Mouse (Mus musculus) limb, embryonic 14.5 days (tissue): Measurements from ENCODE around the gene Abraxas1. TPM values are rescaled to one million over a fixed set of nuclear protein-coding genes. Genes with fewer than 3 reads are reported as not detected.

Experiments
- ATAC-seq: fragments of 200-750 bp; cut with Nextera tagmentation; 2 replicates; pipeline ENCODE4 v1.8.0; 2017; ENCODE audit warnings: low read depth, moderate number of reproducible peaks, moderate TSS enrichment; ENCODE audit not compliant: low FRiP score
- DNase-seq: peaks from one replicate; pipeline ENCODE4 v3.0.0-alpha.2; 2015; ENCODE audit warnings: low spot score
- H3K27ac ChIP-seq: fragments of 300-500 bp; sonication (generic); replicated peaks from 2 replicates; pipeline ENCODE4 v1.5.1; 2014; ENCODE audit warnings: low read depth, mild to moderate bottlenecking, low read length, moderate library complexity, mixed read lengths
- H3K27me3 ChIP-seq: fragments of 300-500 bp; sonication (generic); 2 replicates; pipeline ENCODE4 v1.6.1; 2014; ENCODE audit warnings: low read length, mixed read lengths; ENCODE audit not compliant: control insufficient read depth, insufficient read depth
- H3K36me3 ChIP-seq: fragments of 300-500 bp; sonication (generic); 2 replicates; pipeline ENCODE4 v1.6.1; 2014; ENCODE audit warnings: mild to moderate bottlenecking, low read length, moderate library complexity, mixed read lengths; ENCODE audit not compliant: control insufficient read depth, insufficient read depth
- H3K4me1 ChIP-seq: fragments of 300-500 bp; sonication (generic); 2 replicates; pipeline ENCODE4 v1.6.1; 2014; ENCODE audit warnings: antibody characterized with exemption, low read length, mixed read lengths; ENCODE audit not compliant: control insufficient read depth, insufficient read depth
- H3K4me2 ChIP-seq: fragments of 300-500 bp; sonication (generic); replicated peaks from 2 replicates; pipeline ENCODE4 v1.6.1; 2014; ENCODE audit warnings: low read depth, mild to moderate bottlenecking, low read length, moderate library complexity; ENCODE audit not compliant: severe bottlenecking
- H3K4me3 ChIP-seq: fragments of 300-500 bp; sonication (generic); replicated peaks from 2 replicates; pipeline ENCODE4 v1.5.1; 2014; ENCODE audit warnings: low read length
- H3K9ac ChIP-seq: fragments of 300-500 bp; sonication (generic); 2 replicates; pipeline ENCODE4 v1.6.1; 2014; ENCODE audit warnings: mild to moderate bottlenecking, low read depth, low read length, moderate library complexity; ENCODE audit not compliant: severe bottlenecking
- H3K9me3 ChIP-seq: fragments of 300-500 bp; sonication (generic); 2 replicates; pipeline ENCODE4 v1.6.1; 2016; ENCODE audit warnings: low read length; ENCODE audit not compliant: control insufficient read depth
- POLR2A ChIP-seq: fragments of 200-500 bp; IDR thresholded peaks from 2 replicates; pipeline ENCODE4 v1.8.0; 2012; ENCODE audit warnings: inconsistent platforms, mild to moderate bottlenecking, moderate library complexity, borderline replicate concordance; ENCODE audit not compliant: insufficient read depth, insufficient read length; ENCODE audit errors: extremely low read depth
- WGBS: fragments of 180-500 bp; shearing (Covaris S2); extraction: QIAGEN DNeasy Blood & Tissue Kit; methylation state at CpG from one replicate; pipeline ENCODE4 v1.1.7; 2014; 5-methylcytosine and 5-hydroxymethylcytosine counted together
- polyA plus RNA-seq, 2 experiments: library from polyadenylated mRNA; depleted of rRNA in 1 of 2; stranded (reverse) in 1 of 2; unstranded in 1 of 2; fragments of >200 nt; fragmentation: Nextera tagmentation in 1 of 2; extraction: Ambion mirVana in 1 of 2; gene quantifications; 2 replicates each; pipeline versions ENCODE4 v1.2.1 to v1.2.3; 2012 to 2014

Gene Abraxas1
- polyA plus RNA-seq, 2 experiments: 21.7 to 28.0 TPM

DNA sequence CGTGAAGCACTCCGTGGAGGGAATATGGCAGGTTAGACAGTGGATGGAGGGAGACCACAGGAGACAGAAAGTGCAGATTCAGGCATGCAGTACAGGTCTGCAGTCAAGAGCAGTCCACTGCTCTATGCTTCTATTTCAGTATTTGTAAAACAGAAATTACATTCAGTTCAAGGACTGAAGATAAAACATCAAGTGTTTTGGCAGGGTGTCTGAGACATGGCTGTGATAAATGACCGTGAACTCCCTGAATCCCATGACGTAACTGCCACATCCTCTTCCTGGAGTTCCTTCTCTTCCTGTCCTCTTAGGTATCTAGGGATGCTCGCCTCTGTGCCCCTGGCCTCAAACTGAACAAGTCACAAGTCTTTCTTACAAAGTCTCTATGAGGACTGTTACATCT is 43.9 kb downstream of the Abraxas1 start:
- Histone ChIP-seq H3K4me3 (no peak overlapping the region), H3K27ac (no peak overlapping the region), H3K4me2 (no peak overlapping the region), H3K27me3 (no peaks in the 10 kb centered on the region), H3K36me3 (peaks cover 51% of the 10 kb centered on the region), H3K4me1 (no peaks in the 10 kb centered on the region), H3K9me3 (no peaks in the 10 kb centered on the region), H3K9ac (no peak overlapping the region)
- 93% methylated on average over 5 of the region's 5 CpGs for WGBS
- TF ChIP-seq POLR2A: no peak
- ATAC-seq: no peak
- no peak for DNase-seq

DNA sequence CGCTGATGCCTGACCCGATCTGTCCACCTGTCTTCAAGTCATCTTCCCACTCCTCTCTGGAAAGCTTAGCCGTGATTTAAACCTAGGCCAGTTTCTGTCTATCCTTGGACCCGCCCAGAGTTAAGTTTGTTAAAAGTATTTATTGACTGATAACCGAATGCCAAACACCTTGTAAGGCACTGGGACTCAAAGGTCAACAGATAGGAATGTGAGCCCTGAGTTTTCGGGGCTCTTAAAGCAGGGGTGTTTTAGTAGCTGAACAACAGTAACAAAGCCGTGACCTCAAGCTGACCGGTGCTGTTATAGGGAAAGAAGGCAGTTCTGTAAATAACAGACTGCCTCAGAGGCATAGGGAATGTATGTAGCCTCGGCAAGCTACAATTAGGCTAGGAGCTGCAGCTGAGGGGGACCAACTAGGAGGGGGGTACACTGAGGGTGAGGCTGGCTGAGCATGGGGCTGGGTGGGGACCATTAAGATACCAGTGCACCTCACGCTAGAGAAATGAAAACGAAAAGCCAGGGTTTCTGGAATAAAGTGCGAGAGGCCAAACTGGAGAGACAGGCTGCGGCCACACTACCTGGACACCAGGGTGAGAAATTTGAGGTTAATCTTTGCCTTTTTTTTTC is 44.9 kb downstream of the Abraxas1 start:
- ATAC-seq: no peak
- Histone ChIP-seq H3K27ac (no peak overlapping the region), H3K4me2 (no peak overlapping the region), H3K27me3 (no peaks in the 10 kb centered on the region), H3K36me3 (peaks cover 54% of the 10 kb centered on the region), H3K9ac (no peak overlapping the region), H3K4me1 (no peaks in the 10 kb centered on the region), H3K9me3 (no peaks in the 10 kb centered on the region), H3K4me3 (no peak overlapping the region)
- TF ChIP-seq POLR2A: no peak
- no peak for DNase-seq
- 86% methylated on average over 13 of the region's 13 CpGs for WGBS

DNA sequence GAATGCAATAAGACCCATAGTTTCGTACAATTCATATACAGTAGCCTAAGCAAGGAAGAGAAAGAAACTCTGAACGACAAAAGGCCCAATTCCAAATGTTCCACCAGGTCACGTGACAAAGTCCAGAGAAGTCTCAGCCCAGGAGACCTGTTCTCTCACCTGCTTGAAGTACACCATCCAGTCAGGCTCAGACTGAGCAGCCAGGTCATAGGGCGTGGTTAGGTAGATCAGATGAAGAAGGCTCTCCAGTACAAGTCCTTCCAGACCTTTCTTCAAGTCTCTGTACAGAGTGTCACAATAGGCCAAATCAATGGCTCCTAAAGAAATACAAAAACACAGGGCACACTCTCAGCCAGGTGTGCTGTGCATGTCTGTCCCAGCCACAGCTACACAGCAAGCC is 49.2 kb downstream of the Abraxas1 start:
- ATAC-seq (no peak), DNase-seq (no peak)
- Histone ChIP-seq H3K9ac (no peak overlapping the region), H3K27ac (no peak overlapping the region), H3K4me2 (no peak overlapping the region), H3K36me3 (peaks cover 69% of the 10 kb centered on the region), H3K4me1 (no peaks in the 10 kb centered on the region), H3K27me3 (no peaks in the 10 kb centered on the region), H3K9me3 (no peaks in the 10 kb centered on the region), H3K4me3 (no peak overlapping the region)
- 94% methylated on average over 4 of the region's 4 CpGs for WGBS
- no peak for TF ChIP-seq POLR2A

DNA sequence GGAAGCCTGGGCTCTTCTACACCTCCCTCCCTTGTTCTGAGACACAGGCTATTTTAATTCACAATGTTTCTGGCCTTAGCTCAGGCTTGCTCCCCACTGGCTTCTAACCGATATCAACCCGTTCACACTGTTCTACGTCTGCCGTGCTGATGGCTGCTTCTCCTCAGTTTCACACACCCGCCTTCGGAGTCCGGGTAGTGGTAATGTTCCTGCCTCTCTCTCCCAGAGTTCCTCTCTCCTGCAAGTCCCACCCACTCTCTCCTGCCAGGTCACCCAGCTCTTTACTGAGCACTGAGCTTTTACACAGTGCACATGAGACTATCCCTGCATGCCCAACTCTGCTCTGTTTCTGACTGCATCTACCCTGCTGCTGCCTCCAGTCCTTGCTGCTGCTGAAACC is 54.7 kb downstream of the Abraxas1 start:
- H3K36me3 ChIP-seq: peaks cover 69% of the 10 kb centered on the region
- H3K9ac ChIP-seq: no peak overlapping the region
- no peaks in the 10 kb centered on the region for H3K27me3 ChIP-seq
- H3K4me3 ChIP-seq: no peak overlapping the region
- 95% methylated on average over 7 of the region's 7 CpGs for WGBS
- no peaks in the 10 kb centered on the region for H3K9me3 ChIP-seq
- ATAC-seq (no peak), DNase-seq (no peak)
- no peak overlapping the region for H3K4me2 ChIP-seq
- no peak for TF ChIP-seq POLR2A
- no peak overlapping the region for H3K27ac ChIP-seq
- H3K4me1 ChIP-seq: no peaks in the 10 kb centered on the region

DNA sequence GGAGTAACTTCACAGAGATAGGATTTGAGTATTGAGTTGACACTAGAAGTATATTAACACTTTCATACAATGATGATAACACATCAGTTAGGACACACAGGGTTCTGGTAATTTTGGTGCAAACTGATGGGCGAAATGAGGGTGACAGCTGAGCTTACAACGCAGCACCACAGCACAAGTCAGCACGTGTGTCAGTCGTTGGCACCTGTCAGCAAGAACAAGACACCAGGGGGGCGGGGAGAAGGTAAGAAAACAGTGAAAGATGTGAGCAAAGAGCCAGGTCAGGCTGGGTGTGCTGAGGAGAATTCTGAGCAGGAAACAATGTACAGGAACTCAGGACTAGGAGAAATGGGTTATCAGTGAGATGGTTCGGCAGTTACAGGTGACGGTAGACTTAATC is 59.0 kb downstream of the Abraxas1 start:
- WGBS: 85% methylated on average over 7 of the region's 7 CpGs
- Histone ChIP-seq H3K9ac (no peak overlapping the region), H3K9me3 (no peaks in the 10 kb centered on the region), H3K4me2 (no peak overlapping the region), H3K36me3 (peaks cover 30% of the 10 kb centered on the region), H3K4me3 (no peak overlapping the region), H3K27ac (no peak overlapping the region), H3K27me3 (no peaks in the 10 kb centered on the region), H3K4me1 (no peaks in the 10 kb centered on the region)
- DNase-seq (no peak), ATAC-seq (no peak)
- TF ChIP-seq POLR2A: no peak
